Mouse (Mus musculus) MEL (cell line): Measurements from ENCODE around the gene Alpk1. TPM values are rescaled to one million over a fixed set of nuclear protein-coding genes. Genes with fewer than 3 reads are reported as not detected.

Experiments
- DNase-seq: peaks from one replicate; pipeline ENCODE4 v3.0.0; 2011; ENCODE audit warnings: low read depth, low spot score
- H3K27ac ChIP-seq: 2 replicates; pipeline ENCODE4 v1.5.1; 2012; ENCODE audit warnings: low read depth, mild to moderate bottlenecking, control low read depth, low read length, moderate library complexity; ENCODE audit not compliant: control insufficient read depth
- H3K27me3 ChIP-seq, 2 experiments: fragments of 150-350 bp in 1 of 2; sonication (generic) in 1 of 2; 2 replicates each; pipeline ENCODE4 v1.6.1; 2012; ENCODE audit warnings: low read length in 2 of 2, mild to moderate bottlenecking in 2 of 2, improper control_type of control experiment in 1 of 2, moderate library complexity in 1 of 2; ENCODE audit not compliant: insufficient read depth in 2 of 2, control insufficient read depth in 1 of 2
- H3K36me3 ChIP-seq, 2 experiments: 2 replicates each; pipeline ENCODE4 v1.6.1; 2012 to 2014; ENCODE audit warnings: low read length in 2 of 2, improper control_type of control experiment in 1 of 2, inconsistent platforms in 1 of 2, mild to moderate bottlenecking in 1 of 2; ENCODE audit not compliant: insufficient read depth in 2 of 2, control insufficient read depth in 1 of 2
- H3K4me1 ChIP-seq, 2 experiments: fragments of 150-350 bp in 1 of 2; sonication (generic) in 1 of 2; 2 replicates each; pipeline ENCODE4 v1.6.1; 2012; ENCODE audit warnings: low read length in 2 of 2, improper control_type of control experiment in 1 of 2, mild to moderate bottlenecking in 1 of 2; ENCODE audit not compliant: insufficient read depth in 2 of 2, control insufficient read depth in 1 of 2
- H3K4me3 ChIP-seq, 2 experiments: fragments of 150-350 bp in 1 of 2; sonication (generic) in 1 of 2; 2 replicates each; pipeline ENCODE4 v1.5.1; 2012; ENCODE audit warnings: low read depth in 2 of 2, low read length in 2 of 2, mild to moderate bottlenecking in 2 of 2, moderate library complexity in 2 of 2, control low read depth in 1 of 2, improper control_type of control experiment in 1 of 2; ENCODE audit not compliant: control insufficient read depth in 1 of 2, insufficient read depth in 1 of 2
- H3K79me2 ChIP-seq: 2 replicates; pipeline ENCODE4 v1.6.1; 2012; ENCODE audit warnings: mild to moderate bottlenecking, low read length, moderate library complexity; ENCODE audit not compliant: control insufficient read depth, poor library complexity, insufficient read depth
- H3K9ac ChIP-seq: 2 replicates; pipeline ENCODE4 v1.6.1; 2012; ENCODE audit warnings: low read depth, mild to moderate bottlenecking, control low read depth, low read length, moderate library complexity; ENCODE audit not compliant: control insufficient read depth, poor library complexity, severe bottlenecking
- H3K9me3 ChIP-seq: fragments of 150-350 bp; sonication (generic); replicated peaks from 2 replicates; pipeline ENCODE4 v1.6.1; 2012; ENCODE audit warnings: mild to moderate bottlenecking, low read length, improper control_type of control experiment, moderate library complexity; ENCODE audit not compliant: insufficient read depth
- BHLHE40 ChIP-seq: IDR thresholded peaks from 2 replicates; pipeline ENCODE4 v1.6.1; 2012; ENCODE audit warnings: low read depth, mild to moderate bottlenecking, inconsistent platforms, low read length, improper control_type of control experiment, borderline replicate concordance
- CHD2 ChIP-seq: IDR thresholded peaks from 2 replicates; pipeline ENCODE4 v1.6.1; 2011; ENCODE audit warnings: low read length, improper control_type of control experiment
- E2F4 ChIP-seq: IDR thresholded peaks from 2 replicates; pipeline ENCODE4 v1.6.1; 2011; ENCODE audit warnings: low read depth, low read length, improper control_type of control experiment, borderline replicate concordance
- ELF1 ChIP-seq: IDR thresholded peaks from 2 replicates; pipeline ENCODE4 v1.6.1; 2014; ENCODE audit warnings: low read depth, mild to moderate bottlenecking, inconsistent platforms, low read length, improper control_type of control experiment, moderate library complexity
- GABPA ChIP-seq: IDR thresholded peaks from 2 replicates; pipeline ENCODE4 v1.6.1; 2012; ENCODE audit warnings: low read depth, mild to moderate bottlenecking, inconsistent platforms, low read length, improper control_type of control experiment, moderate library complexity
- GATA1 ChIP-seq: IDR thresholded peaks from 2 replicates; pipeline ENCODE4 v1.6.1; 2011; ENCODE audit warnings: low read depth, low read length, improper control_type of control experiment
- HCFC1 ChIP-seq: IDR thresholded peaks from 2 replicates; pipeline ENCODE4 v1.6.1; 2012; ENCODE audit warnings: low read depth, mild to moderate bottlenecking, inconsistent platforms, low read length, improper control_type of control experiment, moderate library complexity
- MXI1 ChIP-seq: IDR thresholded peaks from 2 replicates; pipeline ENCODE4 v1.6.1; 2011; ENCODE audit warnings: mild to moderate bottlenecking, low read depth, low read length, improper control_type of control experiment
- MYB ChIP-seq: IDR thresholded peaks from 2 replicates; pipeline ENCODE4 v1.6.1; 2011; ENCODE audit warnings: mild to moderate bottlenecking, low read depth, low read length, improper control_type of control experiment
- MYC ChIP-seq: IDR thresholded peaks from 2 replicates; pipeline ENCODE4 v1.6.1; 2011; ENCODE audit warnings: low read depth, mild to moderate bottlenecking, low read length, improper control_type of control experiment, moderate library complexity
- NRF1 ChIP-seq: IDR thresholded peaks from 2 replicates; pipeline ENCODE4 v1.6.1; 2014; ENCODE audit warnings: low read depth, mild to moderate bottlenecking, inconsistent platforms, low read length, improper control_type of control experiment, moderate library complexity; ENCODE audit not compliant: poor library complexity, insufficient read depth, severe bottlenecking
- POLR2A ChIP-seq, 2 experiments: IDR thresholded peaks; 2 replicates each; pipeline ENCODE4 v1.6.1; 2011 to 2012; ENCODE audit warnings: low read length in 2 of 2, mild to moderate bottlenecking in 2 of 2, control low read depth in 1 of 2, improper control_type of control experiment in 1 of 2, low read depth in 1 of 2, moderate library complexity in 1 of 2; ENCODE audit not compliant: control insufficient read depth in 1 of 2, insufficient read depth in 1 of 2, poor library complexity in 1 of 2
- POLR2AphosphoS5 ChIP-seq: IDR thresholded peaks from 2 replicates; pipeline ENCODE4 v1.6.1; 2012; ENCODE audit warnings: low read depth, borderline replicate concordance, mild to moderate bottlenecking, inconsistent platforms, low read length, moderate library complexity, mixed read lengths
- RAD21 ChIP-seq: IDR thresholded peaks from 2 replicates; pipeline ENCODE4 v1.6.1; 2011; ENCODE audit warnings: mild to moderate bottlenecking, low read depth, low read length, improper control_type of control experiment
- SIN3A ChIP-seq: IDR thresholded peaks from 2 replicates; pipeline ENCODE4 v1.6.1; 2012; ENCODE audit warnings: low read length, improper control_type of control experiment, inconsistent platforms
- SMC3 ChIP-seq: IDR thresholded peaks from 2 replicates; pipeline ENCODE4 v1.6.1; 2011; ENCODE audit warnings: low read depth, low read length, improper control_type of control experiment
- TAL1 ChIP-seq: IDR thresholded peaks from 2 replicates; pipeline ENCODE4 v1.6.1; 2012; ENCODE audit warnings: mild to moderate bottlenecking, inconsistent platforms, low read length, moderate library complexity, mixed read lengths
- TBP ChIP-seq: IDR thresholded peaks from 2 replicates; pipeline ENCODE4 v1.8.0; 2011; ENCODE audit warnings: low read depth, low read length, improper control_type of control experiment
- TCF12 ChIP-seq: IDR thresholded peaks from 2 replicates; pipeline ENCODE4 v1.6.1; 2014; ENCODE audit warnings: low read depth, mild to moderate bottlenecking, inconsistent platforms, low read length, improper control_type of control experiment, moderate library complexity
- USF2 ChIP-seq, 2 experiments: IDR thresholded peaks; 2 replicates each; pipeline ENCODE4 v1.6.1; 2011 to 2012; ENCODE audit warnings: improper control_type of control experiment in 2 of 2, low read length in 2 of 2, borderline replicate concordance in 1 of 2, inconsistent platforms in 1 of 2, low read depth in 1 of 2, mild to moderate bottlenecking in 1 of 2; ENCODE audit not compliant: insufficient read depth in 1 of 2
- ZC3H11A ChIP-seq: IDR thresholded peaks from 2 replicates; pipeline ENCODE4 v1.6.1; 2012; ENCODE audit warnings: low read depth, mild to moderate bottlenecking, inconsistent platforms, low read length, improper control_type of control experiment
- ZKSCAN1 ChIP-seq: IDR thresholded peaks from 2 replicates; pipeline ENCODE4 v1.6.1; 2012; ENCODE audit warnings: low read depth, mild to moderate bottlenecking, inconsistent platforms, low read length, improper control_type of control experiment, moderate library complexity
- ZNF384 ChIP-seq: IDR thresholded peaks from 2 replicates; pipeline ENCODE4 v1.6.1; 2012; ENCODE audit warnings: low read depth, mild to moderate bottlenecking, inconsistent platforms, low read length, improper control_type of control experiment
- polyA plus RNA-seq, 2 experiments: library from polyadenylated mRNA; stranded (reverse) in 1 of 2; unstranded in 1 of 2; fragments of >175 nt in 1 of 2; fragments of >200 nt in 1 of 2; gene quantifications; 2 replicates each; pipeline versions ENCODE4 v1.2.1 to v1.2.4; 2012; ENCODE audit warnings: low replicate concordance in 2 of 2, low read depth in 1 of 2; ENCODE audit not compliant: insufficient read length in 2 of 2, insufficient read depth in 1 of 2, missing spikeins in 1 of 2
- total RNA-seq: library from RNA; depleted of rRNA; stranded (reverse); fragments of 300-350 nt; gene quantifications from 2 replicates; pipeline ENCODE4 v1.2.3, GENCODE M21; 2012

Gene Alpk1
- total and polyA plus RNA-seq, 3 experiments: 1.8 to 2.4 TPM; not detected in 1

GRCm38 (mm10) chr3:127705515-127706444, 74.5 kb downstream of the Alpk1 start:
- Histone ChIP-seq H3K4me3 (no peak overlapping the region), H3K79me2 (no peaks in the 10 kb centered on the region), H3K9me3 (no peaks in the 10 kb centered on the region), H3K36me3 (no peaks in the 10 kb centered on the region), H3K27ac (no peak overlapping the region), H3K27me3 (no peaks in the 10 kb centered on the region), H3K4me1 (no peaks in the 10 kb centered on the region), H3K9ac (no peak overlapping the region)
- TF ChIP-seq MXI1: no peak
- TF ChIP-seq ZKSCAN1: no peak
- TF ChIP-seq MYB: no peak
- no peak for TF ChIP-seq TCF12
- no peak for TF ChIP-seq E2F4
- TF ChIP-seq TAL1: no peak
- TF ChIP-seq MYC: no peak
- no peak for DNase-seq

DNA sequence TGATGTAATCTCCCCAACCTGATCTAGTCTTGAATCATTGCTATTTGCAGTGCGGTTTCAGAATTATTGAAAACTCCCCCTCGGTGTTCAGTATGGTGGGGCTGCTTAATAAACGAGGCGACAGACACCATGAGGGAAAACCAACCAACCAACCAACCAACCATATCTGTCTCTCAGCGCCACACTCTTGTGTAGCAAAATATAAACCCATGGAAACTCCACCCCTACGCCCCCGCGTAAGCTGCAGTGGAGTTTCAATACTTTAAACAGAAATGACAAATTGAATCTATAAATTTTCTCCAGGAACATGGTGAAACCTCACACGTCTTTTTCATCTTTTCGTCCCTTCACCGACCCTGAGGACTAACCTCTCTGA, 75.2 kb downstream of the Alpk1 start:
- Histone ChIP-seq H3K27me3 (no peaks in the 10 kb centered on the region), H3K4me1 (no peaks in the 10 kb centered on the region), H3K79me2 (no peaks in the 10 kb centered on the region), H3K36me3 (no peaks in the 10 kb centered on the region), H3K9ac (no peak overlapping the region), H3K9me3 (no peaks in the 10 kb centered on the region), H3K27ac (no peak overlapping the region), H3K4me3 (no peak overlapping the region)
- DNase-seq: no peak
- TF ChIP-seq SIN3A (no peak), CHD2 (no peak), TBP (no peak), RAD21 (no peak), POLR2AphosphoS5 (no peak), NRF1 (no peak), ELF1 (no peak), GABPA (no peak), USF2 (IDR thresholded peaks at IDR 0.05; ENCODE audit: borderline replicate concordance in 1 of 2, insufficient read depth in 1 of 2, low read depth in 1 of 2, low read length in 2 of 2) (no peak), BHLHE40 (no peak), HCFC1 (no peak), TAL1 (no peak), POLR2A (IDR thresholded peaks at IDR 0.05; ENCODE audit: control insufficient read depth in 1 of 2, insufficient read depth in 1 of 2, low read depth in 1 of 2, low read length in 2 of 2, poor library complexity in 1 of 2) (no peak), ZC3H11A (no peak), SMC3 (no peak), GATA1 (no peak), ZNF384 (no peak)
